Mouse (Mus musculus): ENCODE data around the gene Mgat4c.

Mgat4c gene

GRCm38 (mm10) chr10:101681437-101681912, at the start of gene Mgat4c:
Gene Mgat4c (plus strand): TSS chr10:101681487.
- no peak for DNase-seq (ENCODE audit: low spot score in 2 of 2)

GRCm38 (mm10) chr10:101635266-101635665, 46.0 kb upstream of the Mgat4c start:
- no peak for DNase-seq (ENCODE audit: low spot score in 2 of 2)

GRCm38 (mm10) chr10:101641048-101641447, 40.2 kb upstream of the Mgat4c start:
- DNase-seq (ENCODE audit: low spot score in 2 of 2): no peak

GRCm38 (mm10) chr10:101681914-101682313, 627 bp downstream of the Mgat4c start:
- DNase-seq (ENCODE audit: low spot score in 2 of 2): no peak

GRCm38 (mm10) chr10:101761828-101762227, 80.5 kb downstream of the Mgat4c start:
- DNase-seq (ENCODE audit: low spot score in 2 of 2): no peak

GRCm38 (mm10) chr10:101770688-101771087, 89.4 kb downstream of the Mgat4c start:
- DNase-seq (ENCODE audit: low spot score in 2 of 2): no peak

- DNase-seq (ENCODE audit: low spot score in 2 of 2): no peak
Measured at GRCm38 (mm10) chr10:101771157-101771556, 89.9 kb downstream of the Mgat4c start.

- no peak for DNase-seq (ENCODE audit: low spot score in 2 of 2)
Measured at GRCm38 (mm10) chr10:101783161-101783744, 102.0 kb downstream of the Mgat4c start.

GRCm38 (mm10) chr10:101795507-101795906, 114.2 kb downstream of the Mgat4c start:
- no peak for DNase-seq (ENCODE audit: low spot score in 2 of 2)

GRCm38 (mm10) chr10:101798831-101799474, 117.7 kb downstream of the Mgat4c start:
- no peak for DNase-seq (ENCODE audit: low spot score in 2 of 2)

GRCm38 (mm10) chr10:101808768-101809167, 127.5 kb downstream of the Mgat4c start:
- no peak for DNase-seq (ENCODE audit: low spot score in 2 of 2)

GRCm38 (mm10) chr10:101816902-101817301, 135.6 kb downstream of the Mgat4c start:
- DNase-seq (ENCODE audit: low spot score in 2 of 2): no peak

GRCm38 (mm10) chr10:101827944-101828343, 146.7 kb downstream of the Mgat4c start:
- DNase-seq (ENCODE audit: low spot score in 2 of 2): no peak

- no peak for DNase-seq (ENCODE audit: low spot score in 2 of 2)
Measured at GRCm38 (mm10) chr10:101856115-101856514, 174.8 kb downstream of the Mgat4c start.

- DNase-seq (ENCODE audit: low spot score in 2 of 2): no peak
Measured at GRCm38 (mm10) chr10:101889866-101890265, 208.6 kb downstream of the Mgat4c start.

GRCm38 (mm10) chr10:101917328-101917814, 236.1 kb downstream of the Mgat4c start:
- no peak for DNase-seq (ENCODE audit: low spot score in 2 of 2)

GRCm38 (mm10) chr10:101997612-101998011, 316.3 kb downstream of the Mgat4c start:
- DNase-seq (ENCODE audit: low spot score in 2 of 2): no peak

GRCm38 (mm10) chr10:102042513-102042912, 361.2 kb downstream of the Mgat4c start:
- DNase-seq (ENCODE audit: low spot score in 2 of 2): no peak

- DNase-seq (ENCODE audit: low spot score in 2 of 2): no peak
Measured at GRCm38 (mm10) chr10:102056218-102056617, 374.9 kb downstream of the Mgat4c start.

- DNase-seq (ENCODE audit: low spot score in 2 of 2): no peak
Measured at GRCm38 (mm10) chr10:102056975-102057565, 375.8 kb downstream of the Mgat4c start.

- DNase-seq (ENCODE audit: low spot score in 2 of 2): no peak
Measured at GRCm38 (mm10) chr10:102074541-102075398, 393.5 kb downstream of the Mgat4c start.

- no peak for DNase-seq (ENCODE audit: low spot score in 2 of 2)
Measured at GRCm38 (mm10) chr10:102123153-102123552, 441.9 kb downstream of the Mgat4c start.

Measured in urinary bladder, postnatal 36 days (tissue).